Mouse (Mus musculus): ENCODE measurements around the gene Anks1b.

The Anks1b gene

DNA sequence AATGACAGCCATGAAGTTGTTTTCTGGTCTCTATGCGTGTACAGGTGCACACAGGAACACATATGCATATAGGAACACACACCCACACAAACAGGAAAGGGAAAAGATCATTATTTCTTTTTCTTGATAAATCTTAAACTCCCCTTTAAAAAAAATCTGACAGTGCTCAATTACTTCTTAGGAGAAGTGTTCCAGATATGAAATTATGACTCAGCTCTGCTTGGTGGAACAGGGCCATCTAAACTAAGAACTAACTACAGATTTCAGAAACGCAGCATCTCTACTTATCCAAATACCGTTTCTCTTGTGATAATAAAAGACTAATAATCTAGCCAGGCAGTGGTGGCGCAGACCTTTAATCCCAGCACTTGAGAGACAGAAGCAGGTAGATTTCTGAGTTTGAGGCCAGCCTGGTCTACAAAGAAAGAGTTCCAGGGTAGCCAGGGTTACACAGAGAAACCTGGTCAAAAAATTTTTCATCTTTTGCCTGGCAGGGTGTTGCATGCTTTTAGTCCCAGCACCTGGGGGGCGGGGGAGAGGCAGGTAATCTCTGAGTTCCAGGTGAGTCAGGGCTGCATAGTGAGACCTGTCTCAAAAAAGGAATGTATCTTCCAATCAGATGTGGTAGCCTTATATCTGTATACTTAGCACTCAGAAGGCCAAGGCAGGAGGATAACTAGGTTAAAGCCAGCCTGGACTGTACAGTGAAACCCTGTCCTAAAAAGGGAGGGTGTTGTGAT is 1064.6 kb downstream of the Anks1b start:
- no peak for DNase-seq (ENCODE audit: extremely low read depth, low read depth, low spot score)

DNA sequence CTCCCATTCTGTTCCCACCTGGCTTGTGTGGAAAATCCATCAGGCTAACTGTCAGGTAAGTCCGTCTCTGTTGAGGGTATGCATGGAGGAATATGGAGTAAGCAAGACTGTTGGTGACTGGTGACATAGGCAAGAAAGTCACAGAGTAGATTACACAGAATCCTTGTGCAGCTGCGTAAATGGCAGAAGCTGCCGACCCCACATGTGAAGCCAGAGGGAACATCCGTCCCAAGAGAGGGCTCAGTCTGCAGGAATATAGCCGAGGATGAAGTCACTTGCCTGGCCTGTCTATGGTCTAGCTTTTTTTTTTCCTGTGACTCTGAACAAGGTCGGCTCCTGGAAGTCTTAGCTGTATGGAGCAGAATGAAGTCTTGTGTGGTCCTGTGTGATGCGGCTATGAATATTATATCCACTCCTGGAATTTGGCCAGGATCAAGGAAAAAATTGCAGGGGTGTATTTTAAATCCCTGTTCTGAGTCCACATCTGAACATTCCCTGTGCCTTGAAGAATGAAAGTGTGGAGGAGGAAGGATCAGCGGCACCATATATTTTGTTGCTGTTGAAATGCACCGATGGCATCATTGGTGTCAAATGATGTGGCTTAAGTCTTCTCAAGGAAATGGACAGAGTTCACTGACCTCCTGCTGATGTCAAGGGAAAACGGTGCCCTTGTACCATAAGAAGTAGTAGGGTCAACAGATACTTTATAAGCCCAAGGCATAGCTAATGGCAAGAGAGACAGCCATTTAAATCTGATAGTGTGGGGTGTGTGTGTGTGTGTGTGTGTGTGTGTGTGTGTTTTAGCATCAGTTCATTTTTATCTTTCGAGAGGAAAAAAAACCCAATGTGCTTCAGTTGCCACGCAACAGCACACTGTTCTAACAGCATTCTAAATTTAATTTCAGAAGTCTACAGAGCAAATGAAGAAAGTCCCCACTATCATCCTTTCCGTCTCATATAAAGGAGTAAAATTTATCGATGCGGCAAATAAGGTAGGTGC is 1067.5 kb downstream of the Anks1b start:
- no peak for DNase-seq (ENCODE audit: extremely low read depth, low read depth, low spot score)

DNA sequence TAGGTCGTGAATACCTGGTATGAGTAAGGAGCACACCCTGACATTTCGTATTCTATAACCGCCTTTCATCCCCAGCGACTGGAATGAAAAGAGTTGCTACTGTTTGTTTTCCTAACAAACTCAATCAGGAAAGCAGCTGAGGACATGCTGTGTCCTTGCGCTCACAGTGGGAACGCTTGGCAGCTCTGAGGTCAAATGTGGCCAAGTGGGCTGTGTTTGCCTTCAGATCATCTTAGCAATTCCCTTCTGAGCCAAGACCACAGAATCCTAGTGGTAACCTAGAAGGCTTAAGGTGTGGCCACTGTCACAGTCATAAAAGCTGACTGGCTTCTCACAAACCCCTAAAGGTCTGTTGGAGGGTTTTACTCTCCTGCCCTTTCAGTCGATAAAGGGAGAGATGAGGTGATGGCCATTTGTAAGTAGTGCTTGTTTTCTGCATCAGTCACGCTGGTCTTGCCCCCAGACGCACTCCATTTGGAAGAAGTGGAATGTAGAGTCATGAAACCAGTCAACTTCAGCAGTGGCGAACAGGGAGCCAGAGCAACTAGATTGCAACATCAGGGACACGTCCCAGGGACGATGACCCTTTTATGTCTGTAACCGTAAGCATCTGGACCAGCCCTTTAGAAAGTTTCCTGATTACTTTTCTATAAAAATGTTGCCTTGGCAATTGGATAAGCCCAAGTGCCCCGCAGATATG is 1068.8 kb downstream of the Anks1b start:
- no peak for DNase-seq (ENCODE audit: extremely low read depth, low read depth, low spot score)

- no peak for DNase-seq (ENCODE audit: extremely low read depth, low read depth, low spot score)
Measured at GRCm38 (mm10) chr10:90947043-90947442, 1073.7 kb downstream of the Anks1b start.

DNA sequence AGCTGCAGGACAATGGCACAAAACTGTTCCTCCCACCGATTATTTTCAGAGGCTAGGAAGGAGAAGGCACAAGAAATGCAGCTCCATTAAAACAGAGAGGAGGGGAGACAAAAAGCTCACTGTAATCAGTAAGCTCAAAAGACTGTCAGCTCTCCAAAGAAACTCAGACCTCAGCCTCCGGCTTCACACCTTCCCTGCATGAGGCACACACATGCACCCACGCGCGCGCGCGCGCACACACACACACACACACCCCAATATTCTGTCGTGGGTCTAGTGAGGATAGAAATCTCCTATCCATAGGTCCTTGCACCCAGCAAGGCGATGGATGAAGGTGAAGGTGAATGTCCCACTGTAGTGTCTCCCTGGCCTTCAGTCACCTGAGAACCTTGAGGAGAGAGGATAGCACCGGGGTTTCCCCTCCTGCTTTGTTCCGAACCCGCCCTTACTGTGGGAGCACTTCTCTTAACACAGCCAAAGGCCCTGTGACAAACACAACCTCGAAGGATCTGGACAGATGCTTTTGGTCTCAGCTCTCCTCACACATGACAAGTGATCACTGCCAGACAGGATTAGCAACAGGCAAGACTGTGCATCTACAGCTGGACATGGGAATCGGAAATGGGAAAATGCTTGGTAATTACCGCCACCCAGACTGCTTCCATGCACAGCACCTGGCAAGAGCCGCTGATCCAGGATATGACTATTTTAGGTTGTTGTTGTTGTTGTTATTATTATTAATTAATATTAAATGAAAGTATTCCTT is 1074.5 kb downstream of the Anks1b start:
- DNase-seq (ENCODE audit: extremely low read depth, low read depth, low spot score), result no peak

DNA sequence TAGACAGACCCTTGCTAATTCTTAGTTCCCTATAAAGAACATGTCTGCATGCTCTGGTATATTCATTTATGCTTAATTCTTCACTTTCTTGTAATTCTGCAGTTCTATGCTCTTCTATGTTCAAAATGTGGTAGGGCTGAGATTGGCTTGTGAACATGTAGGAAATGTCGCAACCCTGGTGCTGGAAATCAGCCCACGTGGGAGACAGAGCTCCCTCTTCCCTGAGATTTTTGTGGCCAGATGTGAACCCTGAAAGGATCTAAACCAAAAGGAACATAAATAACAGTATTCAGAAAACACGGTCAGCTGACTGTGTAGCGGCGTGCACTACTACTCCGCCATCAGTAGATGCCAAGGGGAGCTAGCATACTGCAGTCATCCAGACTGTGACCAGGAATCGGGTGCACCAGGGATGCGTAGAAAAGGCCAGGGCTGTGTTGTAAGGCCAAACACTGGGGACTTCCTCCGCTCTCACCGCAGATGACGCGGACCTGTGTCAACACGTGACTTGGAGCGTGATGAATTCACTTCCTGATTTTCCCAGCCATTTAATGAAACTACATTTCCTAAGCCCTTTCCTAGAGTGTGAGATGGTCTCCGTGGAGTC is 1079.9 kb downstream of the Anks1b start:
- no peak for DNase-seq (ENCODE audit: extremely low read depth, low read depth, low spot score)

GRCm38 (mm10) chr10:90953821-90954220 is 1080.5 kb downstream of the Anks1b start:
- DNase-seq (ENCODE audit: extremely low read depth, low read depth, low spot score), result no peak

- no peak for DNase-seq (ENCODE audit: extremely low read depth, low read depth, low spot score)
Measured at GRCm38 (mm10) chr10:90960374-90960773, 1087.1 kb downstream of the Anks1b start.

- DNase-seq (ENCODE audit: extremely low read depth, low read depth, low spot score), result no peak
Measured at GRCm38 (mm10) chr10:90964511-90964910, 1091.2 kb downstream of the Anks1b start.

GRCm38 (mm10) chr10:90965671-90966315 is 1092.5 kb downstream of the Anks1b start:
- DNase-seq (ENCODE audit: extremely low read depth, low read depth, low spot score), result no peak

GRCm38 (mm10) chr10:90966821-90967220 is 1093.5 kb downstream of the Anks1b start:
- no peak for DNase-seq (ENCODE audit: extremely low read depth, low read depth, low spot score)

GRCm38 (mm10) chr10:90968247-90968646 is 1094.9 kb downstream of the Anks1b start:
- DNase-seq (ENCODE audit: extremely low read depth, low read depth, low spot score), result no peak

DNA sequence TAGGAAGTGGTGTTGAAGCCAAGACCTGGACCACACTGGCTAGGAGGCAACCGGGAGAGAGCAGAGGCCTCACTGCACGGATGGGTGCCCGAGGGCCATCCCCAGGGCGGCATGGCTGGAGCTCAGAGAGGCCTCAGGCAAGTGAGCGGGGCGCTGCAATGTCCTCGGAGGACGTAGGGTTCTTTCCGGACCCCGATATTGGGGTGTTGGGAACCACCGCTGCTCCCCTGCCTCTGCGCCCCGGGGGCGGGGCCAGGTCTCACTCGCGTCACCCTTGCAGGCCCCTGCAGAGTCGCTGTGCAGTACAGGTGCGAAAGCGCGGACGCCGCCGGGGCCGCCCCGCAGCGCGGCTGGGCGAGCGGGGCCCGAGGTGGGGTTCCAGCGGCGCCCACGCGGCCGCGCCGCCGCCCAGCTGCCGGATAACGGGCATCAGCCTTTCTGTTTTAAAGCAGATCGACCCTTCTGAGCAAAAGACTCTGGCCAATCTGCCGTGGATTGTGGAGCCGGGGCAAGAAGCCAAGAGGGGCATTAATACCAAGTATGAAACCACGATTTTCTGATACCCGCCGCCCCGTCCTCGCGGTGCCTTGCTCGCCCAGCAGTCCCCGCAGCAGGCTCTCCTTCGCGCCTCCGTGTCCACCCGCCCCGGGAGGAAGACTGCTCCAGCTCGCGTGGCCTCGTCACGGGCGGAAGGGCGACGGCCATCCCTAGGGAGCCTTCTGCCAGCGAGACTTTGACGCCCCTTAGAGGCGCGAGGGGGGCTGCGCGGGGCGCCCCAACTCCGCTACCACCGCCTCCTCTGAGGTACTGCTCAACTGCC is 1096.3 kb downstream of the Anks1b start:
- DNase-seq (ENCODE audit: extremely low read depth, low read depth, low spot score), result no peak

- DNase-seq (ENCODE audit: extremely low read depth, low read depth, low spot score), result no peak
Measured at GRCm38 (mm10) chr10:90970560-90970959, 1097.3 kb downstream of the Anks1b start.

GRCm38 (mm10) chr10:90974084-90974483 is 1100.8 kb downstream of the Anks1b start:
- no peak for DNase-seq (ENCODE audit: extremely low read depth, low read depth, low spot score)

DNA sequence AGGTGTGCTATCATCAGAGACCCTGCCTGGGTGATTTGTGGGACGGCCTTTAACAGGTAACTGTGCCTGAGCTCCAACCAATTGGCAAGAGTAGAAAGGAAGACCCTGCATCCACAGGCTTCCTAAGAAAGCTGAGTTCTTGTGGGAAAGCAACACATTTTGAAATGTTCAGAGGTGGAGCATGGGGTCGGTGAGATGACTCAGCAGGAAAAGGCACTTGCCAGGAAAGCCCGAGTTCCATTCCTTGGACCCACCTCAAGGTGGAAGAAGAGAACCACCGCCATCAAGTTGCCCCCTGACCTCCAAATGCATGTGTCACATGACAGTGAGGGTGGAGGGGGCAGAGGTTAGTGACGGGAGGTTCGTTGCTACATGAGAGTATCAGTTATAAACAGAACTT is 1101.2 kb downstream of the Anks1b start:
- DNase-seq (ENCODE audit: extremely low read depth, low read depth, low spot score), result no peak

DNA sequence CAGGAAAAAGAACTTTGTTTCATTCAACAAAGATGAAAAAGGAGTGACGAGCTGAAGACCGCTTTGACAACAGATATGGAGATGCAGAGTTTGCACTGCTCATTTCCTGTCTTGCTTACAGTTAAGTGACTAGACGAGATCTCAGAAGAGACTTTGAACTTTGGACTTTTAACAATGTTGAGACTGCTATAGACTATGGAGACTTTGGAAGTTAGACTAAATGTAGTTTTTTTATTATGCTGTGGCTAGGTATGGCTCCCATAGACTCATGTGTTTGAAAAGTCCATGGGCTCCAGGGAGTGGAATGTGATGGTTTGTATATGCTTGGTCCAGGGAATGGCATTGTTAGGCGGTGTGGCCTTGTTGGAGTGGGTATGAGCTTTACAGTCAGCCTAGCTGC is 1108.5 kb downstream of the Anks1b start:
- no peak for DNase-seq (ENCODE audit: extremely low read depth, low read depth, low spot score)

- DNase-seq (ENCODE audit: extremely low read depth, low read depth, low spot score), result no peak
Measured at GRCm38 (mm10) chr10:90983046-90983445, 1109.7 kb downstream of the Anks1b start.

DNA sequence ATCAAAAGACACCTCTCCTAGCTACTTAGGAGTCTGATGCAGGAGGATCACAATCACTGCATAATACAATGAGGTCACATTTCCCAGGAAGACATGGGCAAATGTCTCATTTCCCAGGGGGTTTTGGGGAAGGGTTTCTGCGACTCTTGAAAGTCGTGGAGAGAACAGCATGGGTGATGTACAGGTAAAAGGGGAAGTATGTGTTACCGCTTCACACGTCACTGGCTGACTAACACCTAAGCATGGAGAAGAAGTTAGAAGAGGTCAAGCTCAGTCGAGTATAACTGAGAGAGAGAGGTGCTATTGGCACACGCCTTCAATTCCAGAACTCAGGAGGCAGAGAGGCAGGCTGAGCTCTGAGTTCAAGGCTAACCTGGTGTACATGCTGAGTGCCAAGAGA is 1117.0 kb downstream of the Anks1b start:
- no peak for DNase-seq (ENCODE audit: extremely low read depth, low read depth, low spot score)
